Mouse (Mus musculus) embryonic stem cell, embryonic (primary cell): ENCODE measurements around the gene Kctd5.
"Not testable (repeated sequence)": the region's sequence is repeated elsewhere in the genome, so short reads cannot be mapped to it uniquely, and the experiment has no call there.

Source experiments
- CTCF ChIA-PET, 4 experiments: fragments of 300-600 bp in 2 of 4; fragments of 350-600 bp in 2 of 4; sonication (Branson Sonifier 250); formaldehyde crosslinking; loops; one replicate each; lab custom pipeline; 2022; ENCODE audit warnings: inconsistent platforms in 2 of 4; lab: Charles Lee
- POLR2A ChIA-PET, 4 experiments: fragments of 300-600 bp in 2 of 4; fragments of 350-600 bp in 2 of 4; sonication (Branson Sonifier 250); formaldehyde crosslinking; loops; one replicate each; lab custom pipeline; 2022; ENCODE audit warnings: antibody characterized with exemption in 4 of 4, inconsistent platforms in 1 of 4; lab: Charles Lee

The Kctd5 gene

GRCm38 (mm10) chr17:24072919-24073696, at the start of gene Kctd5:
Gene Kctd5, minus strand, starts transcription at chr17:24073485.
- CTCF ChIA-PET, result interaction anchor here in 1 of 4 experiments (0.6 kb wide), 1 partner anchor 18 kb away, joined by 3 read pairs; no protein-coding TSS in a partner anchor
- POLR2A ChIA-PET, result interaction anchor here (0.6 to 2.1 kb wide), 33 partner anchors 8 to 477 kb away, joined by 3 to 6 read pairs (median 3); partner anchors contain the start of genes Abca3 (in 1 of the 4), Ccnf (in 1 of the 4) and Pkd1 (in 1 of the 4)

GRCm38 (mm10) chr17:24119446-24119845, 46.2 kb upstream of the Kctd5 start:
- ChIA-PET CTCF (interaction anchor here in 1 of 4 experiments (0.6 to 0.7 kb wide), 2 partner anchors 14 to 32 kb away, joined by 4 to 5 read pairs; no protein-coding TSS in a partner anchor), POLR2A (interaction anchor here in 3 of 4 experiments (0.5 to 1.2 kb wide), 10 partner anchors 10 to 408 kb away, joined by 3 to 7 read pairs (median 3); partner anchors contain the start of gene Traf7 (in 1 of the 3))

- POLR2A ChIA-PET, result interaction anchor here in 1 of 4 experiments (1.4 kb wide), 1 partner anchor 12 kb away, joined by 3 read pairs; no protein-coding TSS in a partner anchor
- CTCF ChIA-PET, result no interaction called here
Measured at GRCm38 (mm10) chr17:24113031-24113430, 39.7 kb upstream of the Kctd5 start.

GRCm38 (mm10) chr17:24111256-24111655, 38.0 kb upstream of the Kctd5 start:
- ChIA-PET POLR2A (no interaction called here), CTCF (interaction anchor here in 2 of 4 experiments (0.5 to 0.6 kb wide), 2 partner anchors 137 to 143 kb away, joined by 5 to 6 read pairs; no protein-coding TSS in a partner anchor)

- POLR2A ChIA-PET, result interaction anchor here in 3 of 4 experiments (0.6 to 1.8 kb wide), 9 partner anchors 10 to 142 kb away, joined by 3 to 6 read pairs (median 3); partner anchors contain the start of genes Ccnf (in 1 of the 3), Prss27 (in 1 of the 3) and Tedc2 (in 1 of the 3)
- CTCF ChIA-PET, result interaction anchor here in 1 of 4 experiments (0.6 kb wide), 1 partner anchor 974 kb away, joined by 3 read pairs; the partner anchor contains the start of gene Tmem204
Measured at GRCm38 (mm10) chr17:24108896-24109295, 35.6 kb upstream of the Kctd5 start.

- POLR2A ChIA-PET, result interaction anchor here in 1 of 4 experiments (1.0 kb wide), 1 partner anchor 34 kb away, joined by 3 read pairs; no protein-coding TSS in a partner anchor
- CTCF ChIA-PET, result no interaction called here
Measured at GRCm38 (mm10) chr17:24105111-24105510, 31.8 kb upstream of the Kctd5 start.

- POLR2A ChIA-PET, result interaction anchor here in 1 of 4 experiments (1.1 to 1.5 kb wide), 3 partner anchors 11 to 27 kb away, joined by 3 to 6 read pairs (median 3); no protein-coding TSS in a partner anchor
- CTCF ChIA-PET, result no interaction called here
Measured at GRCm38 (mm10) chr17:24098354-24098753, 25.1 kb upstream of the Kctd5 start.

- ChIA-PET CTCF (no interaction called here), POLR2A (interaction anchor here in 2 of 4 experiments (0.7 to 1.8 kb wide), 4 partner anchors 11 to 121 kb away, joined by 3 to 5 read pairs (median 4); no protein-coding TSS in a partner anchor)
Measured at GRCm38 (mm10) chr17:24090575-24090974, 17.3 kb upstream of the Kctd5 start.

- POLR2A ChIA-PET, result interaction anchor here in 2 of 4 experiments (0.6 to 1.2 kb wide), 5 partner anchors 12 to 510 kb away, joined by 3 to 4 read pairs (median 4); no protein-coding TSS in a partner anchor
Measured at GRCm38 (mm10) chr17:24086399-24086798, 13.1 kb upstream of the Kctd5 start.

GRCm38 (mm10) chr17:24084593-24084992, 11.3 kb upstream of the Kctd5 start:
- CTCF ChIA-PET, result no interaction called here
- POLR2A ChIA-PET, result interaction anchor here in 1 of 4 experiments (0.9 kb wide), 1 partner anchor 62 kb away, joined by 3 read pairs; no protein-coding TSS in a partner anchor

More at GRCm38 (mm10) chr17:24086399-24086798, 13.1 kb upstream of the Kctd5 start:
- CTCF ChIA-PET, result not testable (repeated sequence)

GRCm38 (mm10) chr17:24077101-24077500, 3.8 kb upstream of the Kctd5 start:
- ChIA-PET POLR2A (interaction anchor here in 2 of 4 experiments (0.5 kb wide), 2 partner anchors 170 to 451 kb away, joined by 3 read pairs; partner anchors contain the start of gene Traf7 (in 1 of the 2)), CTCF (no interaction called here)

GRCm38 (mm10) chr17:24069531-24069930, 3.8 kb downstream of the Kctd5 start:
- ChIA-PET POLR2A (interaction anchor here in 1 of 4 experiments (1.2 to 2.7 kb wide), 2 partner anchors 12 to 13 kb away, joined by 3 to 8 read pairs; no protein-coding TSS in a partner anchor), CTCF (interaction anchor here in 1 of 4 experiments (1.0 kb wide), 1 partner anchor 12 kb away, joined by 3 read pairs; no protein-coding TSS in a partner anchor)

- POLR2A ChIA-PET, result interaction anchor here in 2 of 4 experiments (0.9 to 2.7 kb wide), 8 partner anchors 9 to 225 kb away, joined by 3 to 8 read pairs (median 5); partner anchors contain the start of genes Ccnf (in 1 of the 2), Prss32 (in 1 of the 2) and Prss41 (in 1 of the 2)
Measured at GRCm38 (mm10) chr17:24068271-24068670, 5.0 kb downstream of the Kctd5 start.

GRCm38 (mm10) chr17:24062459-24063155, 10.7 kb downstream of the Kctd5 start:
- POLR2A ChIA-PET, result interaction anchor here in 2 of 4 experiments (1.0 to 1.6 kb wide), 6 partner anchors 9 to 46 kb away, joined by 3 to 5 read pairs (median 4); partner anchors contain the start of genes Kctd5 (in 1 of the 2) and Prss27 (in 1 of the 2)

More at GRCm38 (mm10) chr17:24068271-24068670, 5.0 kb downstream of the Kctd5 start:
- CTCF ChIA-PET, result no interaction called here

GRCm38 (mm10) chr17:24057730-24058245, 15.5 kb downstream of the Kctd5 start:
- POLR2A ChIA-PET, result interaction anchor here in 2 of 4 experiments (1.7 to 4.5 kb wide), 3 partner anchors 11 to 35 kb away, joined by 4 to 21 read pairs (median 8); no protein-coding TSS in a partner anchor
- CTCF ChIA-PET, result interaction anchor here in 1 of 4 experiments (1.0 kb wide), 1 partner anchor 13 kb away, joined by 5 read pairs; no protein-coding TSS in a partner anchor

More at GRCm38 (mm10) chr17:24062459-24063155, 10.7 kb downstream of the Kctd5 start:
- CTCF ChIA-PET, result interaction anchor here in 3 of 4 experiments (0.7 to 1.7 kb wide), 4 partner anchors 62 to 533 kb away, joined by 3 read pairs; no protein-coding TSS in a partner anchor

GRCm38 (mm10) chr17:24056636-24057625, 16.4 kb downstream of the Kctd5 start:
- POLR2A ChIA-PET, result interaction anchor here in 2 of 4 experiments (1.1 to 4.5 kb wide), 4 partner anchors 12 to 34 kb away, joined by 4 to 21 read pairs (median 6); partner anchors contain the start of gene Kctd5 (in 1 of the 2)
- CTCF ChIA-PET, result interaction anchor here in 3 of 4 experiments (0.6 to 1.0 kb wide), 3 partner anchors 12 to 179 kb away, joined by 3 to 5 read pairs (median 3); no protein-coding TSS in a partner anchor
